Mouse (Mus musculus): Measurements from ENCODE around the gene Mertk. TPM values are rescaled to one million over a fixed set of nuclear protein-coding genes. Genes with fewer than 3 reads are reported as not detected.

Mertk gene
- polyA plus RNA-seq, 1 experiment: 3.3 TPM

- H3K36me3 ChIP-seq (ENCODE audit: control insufficient read depth, insufficient read depth, low read length): no peaks in the 10 kb centered on the region
- H3K4me1 ChIP-seq (replicated peaks; ENCODE audit: control insufficient read depth, insufficient read depth, low read length): no peaks in the 10 kb centered on the region
- TF ChIP-seq CTCF (IDR thresholded peaks at IDR 0.05; ENCODE audit: borderline replicate concordance, control insufficient read depth, extremely low read depth, insufficient read depth, low read length, poor library complexity): no peak
- no peak for TF ChIP-seq POLR2A (IDR thresholded peaks at IDR 0.05; ENCODE audit: control insufficient read depth, extremely low read depth, insufficient read depth, low read length, poor library complexity)
- no peak for DNase-seq
- H3K27ac ChIP-seq (ENCODE audit: control insufficient read depth, insufficient read depth, low read length): no peak overlapping the region
- H3K27me3 ChIP-seq (ENCODE audit: control insufficient read depth, insufficient read depth, low read length): no peaks in the 10 kb centered on the region
- WGBS: 86% methylated on average over 4 of the region's 4 CpGs
- no peak overlapping the region for H3K4me3 ChIP-seq (ENCODE audit: control insufficient read depth, insufficient read depth, low read length)
Measured at GRCm38 (mm10) chr2:128805341-128805740, 106.6 kb downstream of the Mertk start.

DNA sequence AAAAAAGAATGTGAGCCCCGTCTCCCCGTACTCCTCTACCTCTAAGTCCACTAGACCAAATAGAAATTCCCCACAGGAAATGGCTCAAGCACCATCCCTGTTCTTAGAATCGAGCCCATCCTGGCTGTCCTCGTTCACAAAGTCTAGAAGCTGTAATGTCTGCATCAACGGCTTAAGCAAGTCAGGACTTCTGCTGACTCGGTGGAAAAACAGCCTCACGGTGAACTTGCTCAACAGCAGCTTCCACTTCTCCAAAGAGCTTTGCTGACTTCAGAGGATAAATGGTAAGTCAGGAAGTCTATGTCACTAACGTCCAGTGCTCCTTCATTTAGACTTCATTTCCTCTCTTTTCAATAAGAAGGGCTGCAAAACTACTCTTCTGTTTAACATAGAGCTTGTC, 107.8 kb downstream of the Mertk start:
- H3K36me3 ChIP-seq (ENCODE audit: control insufficient read depth, insufficient read depth, low read length): no peaks in the 10 kb centered on the region
- H3K4me3 ChIP-seq (ENCODE audit: control insufficient read depth, insufficient read depth, low read length): no peak overlapping the region
- H3K4me1 ChIP-seq (replicated peaks; ENCODE audit: control insufficient read depth, insufficient read depth, low read length): no peaks in the 10 kb centered on the region
- DNase-seq: no peak
- 27% methylated on average over 8 of the region's 8 CpGs for WGBS
- TF ChIP-seq CTCF (IDR thresholded peaks at IDR 0.05; ENCODE audit: borderline replicate concordance, control insufficient read depth, extremely low read depth, insufficient read depth, low read length, poor library complexity): no peak
- H3K27ac ChIP-seq (ENCODE audit: control insufficient read depth, insufficient read depth, low read length): no peak overlapping the region
- no peaks in the 10 kb centered on the region for H3K27me3 ChIP-seq (ENCODE audit: control insufficient read depth, insufficient read depth, low read length)

DNA sequence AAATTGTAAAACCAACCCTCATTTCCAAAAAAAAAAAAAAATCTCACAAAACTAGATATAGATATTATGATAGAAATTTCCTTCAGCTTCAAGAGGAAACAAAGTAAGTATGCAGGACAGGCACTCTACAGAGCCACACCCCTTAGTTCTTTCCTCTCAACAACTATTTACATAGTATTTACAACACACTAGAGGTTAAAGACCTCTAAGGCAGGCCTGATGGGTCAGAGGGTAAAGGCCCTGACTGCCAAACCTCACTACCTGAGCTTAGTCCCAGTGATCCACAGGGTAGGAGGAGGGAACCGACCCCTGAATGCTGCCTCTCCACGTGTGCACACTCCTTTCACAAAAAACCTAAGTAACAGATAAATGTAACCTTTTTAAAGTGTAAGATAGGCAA, 114.0 kb downstream of the Mertk start:
- no peaks in the 10 kb centered on the region; the same call in 1 of the 2 replicates for H3K27me3 ChIP-seq (ENCODE audit: control insufficient read depth, insufficient read depth, low read length)
- H3K27ac ChIP-seq (ENCODE audit: control insufficient read depth, insufficient read depth, low read length): no peak overlapping the region
- no peak for DNase-seq
- no peaks in the 10 kb centered on the region for H3K4me1 ChIP-seq (replicated peaks; ENCODE audit: control insufficient read depth, insufficient read depth, low read length)
- no peaks in the 10 kb centered on the region for H3K36me3 ChIP-seq (ENCODE audit: control insufficient read depth, insufficient read depth, low read length)
- no peak overlapping the region for H3K4me3 ChIP-seq (ENCODE audit: control insufficient read depth, insufficient read depth, low read length)
- TF ChIP-seq CTCF (IDR thresholded peaks at IDR 0.05; ENCODE audit: borderline replicate concordance, control insufficient read depth, extremely low read depth, insufficient read depth, low read length, poor library complexity): no peak
- TF ChIP-seq POLR2A (IDR thresholded peaks at IDR 0.05; ENCODE audit: control insufficient read depth, extremely low read depth, insufficient read depth, low read length, poor library complexity): no peak
- WGBS: 72% methylated on average over 2 of the region's 2 CpGs

GRCm38 (mm10) chr2:128816311-128816710, 117.6 kb downstream of the Mertk start:
- no peak for DNase-seq
- no peak for TF ChIP-seq POLR2A (IDR thresholded peaks at IDR 0.05; ENCODE audit: control insufficient read depth, extremely low read depth, insufficient read depth, low read length, poor library complexity)
- no peak for TF ChIP-seq CTCF (IDR thresholded peaks at IDR 0.05; ENCODE audit: borderline replicate concordance, control insufficient read depth, extremely low read depth, insufficient read depth, low read length, poor library complexity)
- Histone ChIP-seq H3K36me3 (ENCODE audit: control insufficient read depth, insufficient read depth, low read length) (no peaks in the 10 kb centered on the region), H3K4me3 (ENCODE audit: control insufficient read depth, insufficient read depth, low read length) (no peak overlapping the region), H3K27me3 (ENCODE audit: control insufficient read depth, insufficient read depth, low read length) (no peaks in the 10 kb centered on the region; the same call in 1 of the 2 replicates), H3K4me1 (replicated peaks; ENCODE audit: control insufficient read depth, insufficient read depth, low read length) (peaks cover 5% of the 10 kb centered on the region), H3K27ac (ENCODE audit: control insufficient read depth, insufficient read depth, low read length) (no peak overlapping the region)
- WGBS: 88% methylated on average over 1 of the region's 1 CpGs

DNA sequence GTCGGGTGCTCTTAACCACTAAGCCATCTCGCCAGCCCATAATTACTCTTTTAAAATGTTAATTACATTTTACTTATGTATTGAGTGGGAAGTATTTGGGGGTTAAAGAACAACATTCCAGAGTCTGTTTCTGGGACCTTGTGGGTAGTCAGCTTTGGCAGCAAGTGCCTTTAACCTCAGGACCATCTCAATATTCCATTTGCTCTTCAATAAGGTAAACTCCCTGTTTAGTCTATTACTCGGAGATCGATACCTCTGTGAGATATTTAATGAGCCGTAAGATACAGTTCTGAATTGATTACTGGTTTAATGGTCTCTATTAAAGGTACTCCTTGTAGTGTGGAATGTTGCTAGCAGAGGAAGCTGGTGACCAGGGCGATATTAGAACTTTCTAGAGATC, 118.2 kb downstream of the Mertk start:
- no peak for DNase-seq
- Histone ChIP-seq H3K4me3 (ENCODE audit: control insufficient read depth, insufficient read depth, low read length) (no peak overlapping the region), H3K36me3 (ENCODE audit: control insufficient read depth, insufficient read depth, low read length) (no peaks in the 10 kb centered on the region), H3K4me1 (replicated peaks; ENCODE audit: control insufficient read depth, insufficient read depth, low read length) (peaks cover 8% of the 10 kb centered on the region), H3K27me3 (ENCODE audit: control insufficient read depth, insufficient read depth, low read length) (no peaks in the 10 kb centered on the region; the same call in 1 of the 2 replicates), H3K27ac (ENCODE audit: control insufficient read depth, insufficient read depth, low read length) (no peak overlapping the region)
- WGBS: 52% methylated on average over 6 of the region's 6 CpGs
- TF ChIP-seq POLR2A (IDR thresholded peaks at IDR 0.05; ENCODE audit: control insufficient read depth, extremely low read depth, insufficient read depth, low read length, poor library complexity) (no peak), CTCF (IDR thresholded peaks at IDR 0.05; ENCODE audit: borderline replicate concordance, control insufficient read depth, extremely low read depth, insufficient read depth, low read length, poor library complexity) (no peak)

DNA sequence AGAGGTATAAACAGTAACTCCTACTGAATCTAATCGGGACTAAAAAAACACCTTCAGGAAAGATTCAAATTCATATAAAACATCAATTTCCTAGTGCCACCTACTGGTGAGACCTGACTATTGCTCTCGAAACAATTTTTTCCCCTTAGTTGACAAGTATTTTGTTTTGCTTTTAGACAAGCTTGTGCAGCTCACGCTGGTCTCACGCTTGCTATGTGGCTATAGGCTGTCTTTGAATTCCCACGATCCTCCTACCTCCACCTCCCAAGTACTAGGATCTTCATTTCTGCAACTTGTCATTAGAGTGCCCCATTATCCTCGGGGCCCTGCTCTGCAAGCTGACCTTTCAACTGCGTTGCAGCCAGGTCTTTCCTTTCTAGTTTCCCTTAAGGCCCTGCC, 118.6 kb downstream of the Mertk start:
- under 1% methylated on average over 7 of the region's 7 CpGs for WGBS
- Histone ChIP-seq H3K4me1 (replicated peaks; ENCODE audit: control insufficient read depth, insufficient read depth, low read length) (peaks cover 8% of the 10 kb centered on the region), H3K27ac (ENCODE audit: control insufficient read depth, insufficient read depth, low read length) (peak overlapping the region; percentile 85), H3K36me3 (ENCODE audit: control insufficient read depth, insufficient read depth, low read length) (no peaks in the 10 kb centered on the region), H3K4me3 (ENCODE audit: control insufficient read depth, insufficient read depth, low read length) (peak overlapping the region; percentile 52), H3K27me3 (ENCODE audit: control insufficient read depth, insufficient read depth, low read length) (no peaks in the 10 kb centered on the region; the same call in 1 of the 2 replicates)
- no peak for DNase-seq
- no peak for TF ChIP-seq CTCF (IDR thresholded peaks at IDR 0.05; ENCODE audit: borderline replicate concordance, control insufficient read depth, extremely low read depth, insufficient read depth, low read length, poor library complexity)
- TF ChIP-seq POLR2A (IDR thresholded peaks at IDR 0.05; ENCODE audit: control insufficient read depth, extremely low read depth, insufficient read depth, low read length, poor library complexity): no peak

All from thymus, adult 2 months (tissue).